Mouse (Mus musculus) cerebral cortex, adult 2 months (tissue): Measurements from ENCODE around the gene Cltc.

Source experiments
- WGBS: fragments of 180-500 bp; shearing (Covaris S2); methylation state at CpG from one replicate; pipeline ENCODE4 v1.1.7; 2018; 5-methylcytosine and 5-hydroxymethylcytosine counted together

Gene Cltc

GRCm38 (mm10) chr11:86678957-86679356, 78.4 kb downstream of the Cltc start:
- 83% methylated on average over 5 of the region's 5 CpGs for WGBS

- 85% methylated on average over 4 of the region's 4 CpGs for whole genome bisulfite sequencing
Observed at GRCm38 (mm10) chr11:86675520-86675919, 81.8 kb downstream of the Cltc start.

- 34% methylated on average over 3 of the region's 3 CpGs for WGBS
Observed at GRCm38 (mm10) chr11:86672772-86673171, 84.6 kb downstream of the Cltc start.

- 18% methylated on average over 3 of the region's 3 CpGs for WGBS
Observed at GRCm38 (mm10) chr11:86671041-86671675, 86.2 kb downstream of the Cltc start.

GRCm38 (mm10) chr11:86668169-86668568, 89.2 kb downstream of the Cltc start:
- 90% methylated on average over 3 of the region's 3 CpGs for WGBS

- 90% methylated on average over 2 of the region's 2 CpGs for WGBS
Observed at GRCm38 (mm10) chr11:86667553-86667952, 89.8 kb downstream of the Cltc start.

GRCm38 (mm10) chr11:86664406-86664805, 93.0 kb downstream of the Cltc start:
- WGBS, result 47% methylated on average over 3 of the region's 3 CpGs

GRCm38 (mm10) chr11:86662986-86663895, 94.1 kb downstream of the Cltc start:
- WGBS, result 75% methylated on average over 8 of the region's 8 CpGs

GRCm38 (mm10) chr11:86656849-86657567, 100.4 kb downstream of the Cltc start:
- WGBS, result 73% methylated on average over 4 of the region's 4 CpGs

GRCm38 (mm10) chr11:86655671-86656070, 101.7 kb downstream of the Cltc start:
- 25% methylated on average over 1 of the region's 1 CpGs for WGBS

GRCm38 (mm10) chr11:86654096-86654495, 103.3 kb downstream of the Cltc start:
- 66% methylated on average over 4 of the region's 4 CpGs for WGBS

GRCm38 (mm10) chr11:86653446-86653845, 103.9 kb downstream of the Cltc start:
- WGBS, result 18% methylated on average over 3 of the region's 3 CpGs

GRCm38 (mm10) chr11:86652578-86652979, 104.8 kb downstream of the Cltc start:
- WGBS, result 71% methylated on average over 4 of the region's 4 CpGs

GRCm38 (mm10) chr11:86650676-86651075, 106.7 kb downstream of the Cltc start:
- 80% methylated on average over 6 of the region's 6 CpGs for WGBS

GRCm38 (mm10) chr11:86649542-86649941, 107.8 kb downstream of the Cltc start:
- 64% methylated on average over 1 of the region's 1 CpGs for WGBS

GRCm38 (mm10) chr11:86647706-86648447, 109.5 kb downstream of the Cltc start:
- 74% methylated on average over 15 of the region's 15 CpGs for WGBS

- 81% methylated on average over 3 of the region's 3 CpGs for WGBS
Observed at GRCm38 (mm10) chr11:86646885-86647459, 110.4 kb downstream of the Cltc start.

- WGBS, result 36% methylated on average over 7 of the region's 7 CpGs
Observed at GRCm38 (mm10) chr11:86646136-86646834, 111.1 kb downstream of the Cltc start.

GRCm38 (mm10) chr11:86644553-86644952, 112.8 kb downstream of the Cltc start:
- 92% methylated on average over 4 of the region's 4 CpGs for WGBS
